Mouse (Mus musculus) neutrophil, adult 5-6 weeks (primary cell): ENCODE data around the gene Olfr30. TPM values are rescaled to one million over a fixed set of nuclear protein-coding genes. Genes with fewer than 3 reads are reported as not detected.
"Not testable (repeated sequence)": the region's sequence is repeated elsewhere in the genome, so short reads cannot be mapped to it uniquely, and the experiment has no call there.

Experiments
- ATAC-seq: fragments of 151-379, 151-347 bp; 2 replicates; pipeline ENCODE4 v1.8.0; 2017; ENCODE audit warnings: mild to moderate bottlenecking, moderate TSS enrichment; ENCODE audit not compliant: insufficient number of reproducible peaks, poor library complexity, low FRiP score, severe bottlenecking; ENCODE audit errors: extremely low read depth
- total RNA-seq: library from RNA; stranded (forward); fragments of 200-1000 nt; gene quantifications from 2 replicates; pipeline ENCODE4 v1.2.3, GENCODE M21; 2017

The Olfr30 gene
- not detected in 2 replicates for total RNA-seq

DNA sequence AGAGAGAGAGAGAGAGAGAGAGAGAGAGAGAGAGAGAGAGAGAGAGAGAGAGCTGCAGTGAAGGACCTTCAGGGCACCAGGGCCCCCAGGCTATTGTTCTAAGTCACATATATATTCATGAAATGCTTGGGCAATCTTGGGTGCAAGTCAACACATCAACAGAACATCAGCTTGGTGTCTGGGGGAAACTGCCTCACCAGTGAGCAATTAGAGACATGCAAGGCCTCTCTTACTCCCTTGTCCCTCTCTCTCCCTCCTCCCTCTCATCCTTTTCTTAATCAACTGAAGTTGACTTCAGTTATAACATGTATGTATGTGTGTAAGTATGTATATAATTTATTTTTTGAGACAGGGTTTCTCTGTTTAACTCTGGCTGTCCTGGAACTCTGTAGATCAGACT lies at the start of gene Olfr30:
Gene Olfr30 (minus strand): TSS at position 101 of the 400 bp plus-strand sequence.
- no peak for ATAC-seq

DNA sequence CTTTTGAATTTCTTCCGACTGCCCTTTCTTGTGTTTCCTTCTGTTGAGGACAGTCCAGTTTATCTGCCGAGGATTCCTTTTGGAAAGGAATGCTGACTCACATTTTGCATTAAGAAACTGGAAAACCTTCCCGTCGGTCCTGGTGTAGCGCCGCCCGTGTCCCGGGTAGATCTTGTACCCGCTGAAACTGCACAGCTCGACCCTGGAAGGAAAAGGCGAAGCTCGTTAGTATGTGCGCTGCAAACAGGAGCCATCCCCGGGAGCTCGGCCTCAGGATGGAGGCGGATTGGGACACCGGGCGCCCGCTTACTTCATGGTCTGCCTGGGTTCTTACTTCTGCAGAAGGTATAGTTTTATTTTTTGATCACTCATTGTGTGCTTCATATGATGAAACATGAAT lies 47.0 kb upstream of the Olfr30 start:
- 0 out of 2 replicates have a peak, but pooled peaks have one; percentile 26 for ATAC-seq

DNA sequence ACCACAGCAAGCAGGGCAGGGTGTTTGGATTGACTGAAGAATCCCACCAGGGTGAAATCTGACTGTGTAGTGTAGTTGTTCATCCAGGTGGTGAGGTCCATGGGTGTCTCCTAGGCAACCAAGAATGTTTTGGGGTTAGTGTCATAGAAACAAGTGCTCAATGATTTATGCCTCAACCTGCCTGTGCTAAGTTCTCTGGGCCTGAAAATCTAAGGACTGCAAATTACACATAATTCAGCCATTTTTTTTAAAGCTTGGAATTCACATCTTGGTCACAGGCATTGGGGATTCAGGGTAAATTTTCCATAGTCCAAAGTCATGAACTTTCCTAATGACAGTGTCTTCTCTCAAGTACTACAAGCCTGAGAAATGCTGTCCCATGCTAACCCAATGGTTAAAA lies 40.4 kb upstream of the Olfr30 start, which contains the start of gene Olfr331:
Gene Olfr331 (minus strand): TSS at position 101 of the 400 bp plus-strand sequence.
- ATAC-seq = not testable (repeated sequence)

DNA sequence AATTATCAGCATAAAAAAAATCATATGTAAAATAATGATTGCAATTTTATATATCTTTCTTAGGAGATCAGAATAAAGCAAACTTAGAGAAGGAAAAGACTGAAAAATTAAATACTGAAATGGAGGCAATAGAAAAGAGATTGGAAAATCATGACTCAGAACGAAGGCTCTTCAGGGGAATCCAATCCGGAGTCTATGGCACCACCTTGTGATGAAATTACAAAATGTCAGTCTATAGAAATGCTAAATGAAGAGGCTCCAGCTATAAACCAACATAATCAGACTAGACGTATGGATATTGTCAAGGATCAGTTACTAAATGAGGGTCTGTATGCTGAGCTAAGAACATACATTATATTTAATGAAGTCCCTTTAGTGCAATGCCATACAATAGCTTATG lies 37.2 kb upstream of the Olfr30 start:
- no peak for ATAC-seq

DNA sequence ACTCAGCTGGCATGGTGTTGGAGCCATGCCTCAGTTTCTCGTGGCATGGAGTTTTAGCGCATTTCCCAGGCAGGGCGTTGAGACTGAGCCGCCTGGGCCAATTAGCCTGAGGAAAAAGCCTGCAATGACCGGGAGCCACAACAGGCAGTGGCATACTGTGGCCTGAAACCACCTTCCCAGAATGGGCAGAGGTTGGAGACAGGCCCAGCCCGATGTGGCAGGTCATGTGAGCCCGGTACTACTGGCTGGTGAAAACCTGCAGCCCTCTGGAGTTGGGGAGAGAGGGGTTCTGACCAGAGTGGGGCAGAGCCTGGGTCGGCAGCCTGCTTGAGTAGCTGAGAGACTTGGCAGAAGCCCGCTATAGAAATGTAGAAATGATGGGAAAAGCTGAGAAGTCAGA lies 36.7 kb upstream of the Olfr30 start:
- no peak for ATAC-seq

DNA sequence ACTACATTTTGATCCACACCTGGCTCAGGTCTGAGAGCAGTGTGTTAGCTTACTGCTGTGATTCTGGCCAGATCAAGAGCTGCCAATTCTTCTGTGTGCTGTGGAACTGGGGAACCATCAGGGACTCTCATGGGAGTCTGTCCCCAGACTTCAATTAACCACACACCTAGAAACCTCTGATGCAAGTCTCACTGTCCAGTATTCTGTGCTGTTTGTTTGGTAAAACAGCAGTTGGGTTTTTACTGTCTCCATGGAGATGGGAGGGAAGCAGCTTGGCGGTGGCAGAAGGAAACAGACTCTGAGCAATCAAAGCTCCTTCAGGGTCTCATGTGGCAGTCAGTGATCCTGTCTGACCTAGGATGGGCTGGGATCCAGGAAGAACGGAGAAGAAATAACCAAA lies 30.4 kb upstream of the Olfr30 start, which contains the start of gene Olfr332:
Gene Olfr332 (minus strand): TSS at position 101 of the 400 bp plus-strand sequence.
- no peak for ATAC-seq

DNA sequence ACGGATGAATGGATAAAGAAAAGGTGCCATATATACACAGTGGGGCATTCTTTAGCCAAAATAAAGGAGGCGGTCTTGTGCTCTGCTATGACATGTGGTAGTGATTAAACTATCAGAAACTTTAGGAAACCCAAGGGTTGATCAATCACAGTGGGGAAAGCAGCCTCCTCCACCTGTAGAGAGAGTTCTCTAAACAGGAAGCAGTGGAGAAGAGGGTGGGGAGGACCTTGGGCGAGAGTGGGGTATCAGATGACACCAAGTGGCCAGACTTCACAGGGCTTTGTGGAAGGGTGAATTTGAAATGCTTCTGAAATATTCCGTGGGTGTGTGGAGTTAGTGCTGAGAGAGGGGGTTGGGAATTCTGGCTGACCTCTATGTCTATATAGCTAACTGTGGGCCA lies 8.5 kb downstream of the Olfr30 start:
- ATAC-seq = no peak

DNA sequence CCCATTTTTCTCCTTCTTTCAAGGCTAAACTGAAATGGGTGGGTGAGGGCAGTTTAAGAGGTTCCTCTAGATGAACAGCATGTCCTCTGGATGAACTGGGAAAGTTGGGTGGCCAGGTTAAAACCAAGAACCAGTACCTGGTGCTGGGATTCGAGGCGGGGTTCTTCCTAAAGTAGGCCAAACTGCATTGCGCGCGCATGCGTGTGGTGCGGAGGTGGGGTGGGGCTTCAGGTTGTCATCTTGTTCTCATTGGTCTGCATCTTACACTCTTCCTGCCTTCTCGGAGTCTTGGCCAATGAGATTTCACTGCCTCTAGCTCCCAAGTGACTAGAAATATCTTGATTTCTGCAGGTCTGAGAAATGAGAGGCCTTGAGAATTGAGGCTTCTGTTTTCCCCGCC lies 9.3 kb downstream of the Olfr30 start, which contains the start of gene Lypd9:
Gene Lypd9 (minus strand): TSS at position 165 of the 400 bp plus-strand sequence.
- ATAC-seq = no peak

DNA sequence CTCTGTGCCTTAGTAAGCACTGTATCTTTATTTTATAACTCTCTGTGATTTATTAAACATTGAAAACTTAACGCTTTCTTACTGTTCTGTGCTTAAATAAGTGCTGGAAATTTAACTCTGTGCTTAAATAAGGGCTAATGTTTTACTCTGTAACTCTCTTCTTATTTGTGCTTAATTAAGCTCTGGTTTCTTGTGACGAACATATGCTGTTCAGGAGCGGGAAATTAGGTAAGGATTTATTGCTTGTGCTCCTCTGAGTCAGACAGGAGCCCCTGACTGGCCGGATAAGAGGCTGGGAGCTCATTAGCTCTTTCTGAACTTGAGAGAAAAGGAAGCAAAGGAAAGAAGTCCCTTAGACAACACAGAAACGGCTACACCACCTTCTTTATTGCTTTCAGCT lies 24.2 kb downstream of the Olfr30 start:
- no peak for ATAC-seq

DNA sequence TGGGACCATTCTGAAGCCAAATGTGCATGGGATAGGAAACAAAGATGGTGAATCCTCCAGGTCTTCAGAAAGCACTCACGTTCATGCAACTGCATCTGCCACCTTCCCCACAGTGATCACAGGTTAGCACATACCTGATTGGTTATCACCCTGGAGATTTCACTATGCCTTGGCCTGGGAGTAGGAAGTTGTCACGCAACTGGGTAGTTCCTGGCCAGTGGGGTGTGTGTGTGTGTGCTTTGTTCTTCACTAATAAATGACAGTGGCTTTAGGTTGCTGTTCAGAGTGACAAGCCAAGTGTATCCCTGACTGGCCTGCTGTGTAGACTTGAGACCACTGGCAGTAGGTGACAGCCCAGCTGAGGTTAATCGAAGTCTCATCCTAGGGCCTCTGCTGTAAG lies 29.8 kb downstream of the Olfr30 start, which contains the start of gene Gm12253:
Gene Gm12253 (plus strand): TSS at position 301 of the 400 bp plus-strand sequence.
- ATAC-seq = no peak

DNA sequence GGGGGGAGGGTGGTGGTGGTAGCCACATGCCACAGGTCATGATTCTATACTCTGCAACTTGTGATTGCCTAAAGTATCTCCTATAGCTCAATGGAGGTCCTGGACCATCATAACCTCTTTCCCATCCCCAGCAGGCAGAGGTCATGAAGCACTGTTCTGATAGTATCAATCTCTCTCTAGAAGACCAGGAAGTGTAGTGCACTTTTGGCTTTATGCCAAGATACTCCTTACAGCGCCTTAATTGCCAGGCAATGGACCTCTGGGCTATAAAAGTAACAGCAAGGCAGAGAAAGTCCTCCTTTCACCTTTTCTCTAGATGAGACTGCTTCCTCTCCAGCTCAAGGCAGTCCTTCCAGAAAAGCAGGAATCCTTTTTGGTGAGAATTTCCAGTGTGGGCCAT lies 41.3 kb downstream of the Olfr30 start, which contains the start of gene 1810065E05Rik:
Gene 1810065E05Rik (plus strand): TSS at position 297 of the 400 bp plus-strand sequence.
- ATAC-seq = no peak

DNA sequence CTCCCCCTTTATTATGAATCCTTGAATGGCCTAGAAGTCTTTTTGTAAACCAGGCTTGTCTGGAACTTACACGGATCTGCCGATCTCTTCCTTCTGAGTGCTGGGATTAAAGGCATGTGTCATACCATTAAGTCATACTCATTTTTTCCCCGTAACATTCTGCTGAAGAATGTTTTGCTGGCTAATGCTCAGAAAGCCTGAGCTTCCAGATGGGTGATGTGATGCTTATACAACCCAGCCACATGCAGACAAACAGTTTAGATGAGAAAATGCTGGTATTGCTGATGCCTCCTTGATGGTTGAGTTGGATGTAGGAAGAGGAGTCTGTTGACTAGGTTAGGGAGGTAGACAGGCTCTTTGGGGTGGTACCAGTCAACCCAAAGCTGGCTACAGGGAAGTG lies 43.7 kb downstream of the Olfr30 start:
- no peak for ATAC-seq

DNA sequence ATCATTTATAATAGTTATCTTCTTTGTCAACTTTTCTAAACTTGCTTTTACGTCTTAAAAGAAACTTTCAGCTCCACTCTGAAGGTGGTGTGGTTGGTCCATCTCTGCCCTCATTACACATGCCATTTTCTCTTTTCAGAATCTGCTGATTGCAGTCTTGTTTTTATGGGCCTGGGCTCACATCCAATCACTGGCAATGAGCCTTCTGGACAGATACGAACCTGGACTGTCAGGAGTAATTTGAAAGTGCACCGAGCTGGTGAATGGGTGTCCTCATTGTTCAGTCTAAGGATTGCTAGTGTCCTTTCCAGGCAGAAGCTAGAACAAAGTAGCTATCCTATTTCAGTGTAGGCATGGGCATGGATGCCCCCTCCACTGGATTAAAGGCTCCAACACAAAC lies 54.0 kb downstream of the Olfr30 start:
- no peak for ATAC-seq

Other genes starting within 250 kb of the Olfr30 start
- 0.98 TPM in 1 of 2 replicates, not detected in the other for gene 4930438A08Rik, start 187.5 kb downstream of the Olfr30 start, total RNA-seq
- gene Zfp692, start 155.2 kb downstream of the Olfr30 start, total RNA-seq = 18.3 and 21.7 TPM in 2 replicates
- gene Zfp672, start 131.9 kb downstream of the Olfr30 start, total RNA-seq = 27.3 and 36.1 TPM in 2 replicates
- 20.5 and 34.0 TPM in 2 replicates for gene Sh3bp5l, start 131.5 kb downstream of the Olfr30 start, total RNA-seq
- gene Lypd8, start 83.2 kb downstream of the Olfr30 start, total RNA-seq = not detected in 2 replicates
- not detected in 2 replicates for gene 1810065E05Rik, start 41.2 kb downstream of the Olfr30 start, total RNA-seq
- gene Gm12253, start 29.7 kb downstream of the Olfr30 start, total RNA-seq = not detected in 2 replicates
- not detected in 2 replicates for gene Lypd9, start 9.3 kb downstream of the Olfr30 start, total RNA-seq
- not detected in 2 replicates for gene Olfr332, start 30.3 kb upstream of the Olfr30 start, total RNA-seq
- gene Olfr331, start 40.3 kb upstream of the Olfr30 start, total RNA-seq = not detected in 2 replicates
- not detected in 2 replicates for gene Olfr330, start 72.6 kb upstream of the Olfr30 start, total RNA-seq
- not detected in 2 replicates for gene Olfr329-ps, start 84.2 kb upstream of the Olfr30 start, total RNA-seq
- gene Olfr328, start 93.4 kb upstream of the Olfr30 start, total RNA-seq = 0.12 TPM in 1 of 2 replicates, not detected in the other
- not detected in 2 replicates for gene Olfr224, start 108.3 kb upstream of the Olfr30 start, total RNA-seq
- gene Olfr325, start 115.5 kb upstream of the Olfr30 start, total RNA-seq = not detected in 2 replicates
- not detected in 2 replicates for gene Olfr324, start 132.8 kb upstream of the Olfr30 start, total RNA-seq
- gene 2210407C18Rik, start 153.8 kb upstream of the Olfr30 start, total RNA-seq = not detected in 2 replicates
- not detected in 2 replicates for gene Olfr323, start 168.2 kb upstream of the Olfr30 start, total RNA-seq
- 0.35 and 0.49 TPM in 2 replicates for gene Trim58, start 178.2 kb upstream of the Olfr30 start, total RNA-seq
- gene Olfr322, start 196.5 kb upstream of the Olfr30 start, total RNA-seq = not detected in 2 replicates
- gene Olfr320, start 218.8 kb upstream of the Olfr30 start, total RNA-seq = not detected in 2 replicates
- gene Olfr319, start 236.9 kb upstream of the Olfr30 start, total RNA-seq = not detected in 2 replicates